Mouse (Mus musculus) WW6 (cell line): ENCODE measurements around the gene Hnrnpa3.
"Not testable (repeated sequence)": the region's sequence is repeated elsewhere in the genome, so short reads cannot be mapped to it uniquely, and the experiment has no call there.

Source experiments
- DNase-seq: peaks from one replicate; pipeline ENCODE4 v3.0.0-alpha.2; 2013; ENCODE audit warnings: low read depth, low spot score

The Hnrnpa3 gene

DNA sequence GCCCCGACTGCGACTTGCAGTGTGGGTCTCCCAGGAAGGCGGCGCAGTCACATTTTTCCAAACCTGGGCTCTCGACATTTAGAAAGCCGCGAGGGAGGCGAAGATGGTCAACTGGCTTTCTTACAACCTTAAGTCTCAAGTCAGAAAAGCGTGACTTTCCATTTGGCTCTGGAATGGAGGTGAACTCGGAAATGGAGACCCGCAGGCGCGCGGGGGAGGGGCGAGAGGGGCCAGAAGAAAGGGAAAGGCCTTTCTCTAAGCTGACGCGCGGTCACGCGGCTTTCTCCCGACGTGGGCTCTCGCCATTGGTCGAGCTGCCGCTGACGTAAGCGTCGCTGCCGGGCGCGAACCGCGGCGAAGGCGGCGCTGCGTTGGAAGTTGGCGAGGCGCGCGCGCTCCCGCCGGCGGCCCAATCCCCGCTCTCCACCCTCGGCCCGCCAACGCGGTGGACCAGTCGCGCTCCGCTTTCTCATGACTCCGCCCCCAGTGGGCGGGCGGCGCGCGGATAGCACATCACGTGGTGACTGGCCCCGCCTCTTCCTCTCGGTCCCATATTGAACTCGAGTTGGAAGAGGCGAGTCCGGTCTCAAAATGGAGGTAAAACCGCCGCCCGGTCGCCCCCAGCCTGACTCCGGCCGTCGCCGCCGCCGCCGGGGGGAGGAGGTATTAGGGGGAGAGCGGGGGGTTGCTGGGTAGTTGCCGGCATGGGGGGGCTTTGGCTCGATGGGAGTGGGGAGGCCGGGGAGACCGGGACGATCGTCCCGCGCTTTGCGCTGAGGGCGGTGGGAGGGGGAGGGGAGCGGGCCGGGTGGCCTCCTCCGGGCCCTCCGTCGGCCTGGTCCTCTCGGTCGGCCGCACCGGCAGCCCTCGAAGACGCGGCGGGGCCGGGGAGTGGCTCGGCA is at the start of gene Hnrnpa3:
TSS of gene Hnrnpa3 (plus strand) at position 535 of the 902 bp plus-strand sequence.
- DNase-seq = peak; percentile 94

GRCm38 (mm10) chr2:75609971-75610370 is 49.1 kb upstream of the Hnrnpa3 start:
- no peak for DNase-seq

DNA sequence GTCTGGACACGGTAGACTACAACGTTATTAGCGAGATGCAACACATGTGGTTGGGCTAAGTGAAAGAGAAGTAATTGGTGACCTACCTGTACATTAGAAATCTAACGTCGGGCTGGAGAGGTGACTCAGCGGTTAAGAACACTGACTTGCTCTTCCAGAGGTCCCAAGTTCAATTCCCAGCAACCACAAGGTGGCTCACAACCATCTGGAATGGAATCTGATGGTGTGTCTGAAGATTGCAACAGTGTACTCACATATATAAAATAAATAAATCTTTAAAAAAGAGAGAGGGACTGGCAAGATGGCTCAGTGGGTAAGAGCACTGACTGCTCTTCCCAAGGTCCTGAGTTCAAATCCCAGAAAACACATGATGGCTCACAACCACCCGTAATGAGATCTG is 48.5 kb upstream of the Hnrnpa3 start:
- DNase-seq = not testable (repeated sequence)

GRCm38 (mm10) chr2:75611041-75611805 is 47.8 kb upstream of the Hnrnpa3 start:
- no peak for DNase-seq

GRCm38 (mm10) chr2:75612006-75612405 is 47.1 kb upstream of the Hnrnpa3 start:
- DNase-seq = no peak

DNA sequence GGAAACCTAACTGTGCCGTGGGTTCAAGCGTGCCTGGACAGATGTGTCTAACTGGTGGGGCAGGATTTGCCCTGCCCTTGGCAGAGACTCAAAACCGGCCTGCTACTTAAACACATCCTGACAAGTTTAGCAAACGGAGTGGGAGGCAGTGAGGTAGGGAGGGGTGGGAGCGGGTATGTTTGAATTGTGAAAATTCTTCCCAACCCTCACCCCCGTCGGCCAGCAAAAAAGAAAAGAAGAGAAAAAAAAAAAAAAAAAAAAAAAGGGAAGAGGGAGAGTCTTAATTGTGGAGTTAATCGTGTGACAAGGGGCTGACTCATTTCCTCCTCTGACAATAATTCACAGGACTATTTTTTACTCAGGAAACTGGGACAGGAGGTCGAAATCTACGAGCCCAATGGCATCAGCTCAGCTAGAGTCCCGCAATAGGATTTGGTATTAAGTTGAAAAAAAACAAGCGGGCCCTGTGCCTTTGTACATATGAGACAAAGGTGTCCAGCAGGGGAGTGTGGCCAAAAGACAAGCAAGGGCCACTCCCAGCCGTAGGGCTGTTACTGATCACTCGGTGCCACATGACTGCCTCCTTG is 46.0 kb upstream of the Hnrnpa3 start:
- no peak for DNase-seq

- DNase-seq = no peak
Observed at GRCm38 (mm10) chr2:75614577-75614976, 44.5 kb upstream of the Hnrnpa3 start.

GRCm38 (mm10) chr2:75616911-75617310 is 42.1 kb upstream of the Hnrnpa3 start:
- DNase-seq = no peak

DNA sequence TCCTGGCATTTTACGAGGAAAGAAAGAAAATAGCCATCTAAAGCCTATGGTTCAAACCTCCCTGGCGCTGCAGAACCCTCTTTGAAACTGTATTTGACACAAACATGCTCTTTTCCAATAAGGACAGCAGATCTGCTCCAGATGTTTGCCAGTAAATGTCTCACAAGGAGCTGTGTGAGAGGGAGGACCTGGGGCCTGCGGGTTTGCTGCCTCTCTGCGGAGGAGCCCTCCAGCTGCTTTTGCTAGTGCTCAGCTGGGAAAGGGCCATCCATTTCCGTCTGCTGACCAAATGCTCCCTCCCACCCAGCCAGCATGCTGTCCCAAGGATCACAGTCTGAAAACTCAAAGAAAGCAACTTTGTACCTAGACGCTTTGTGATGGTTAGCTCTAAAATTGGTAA is 40.3 kb upstream of the Hnrnpa3 start:
- no peak for DNase-seq

GRCm38 (mm10) chr2:75621873-75622654 is 37.0 kb upstream of the Hnrnpa3 start:
- DNase-seq = no peak

GRCm38 (mm10) chr2:75625086-75625485 is 34.0 kb upstream of the Hnrnpa3 start:
- DNase-seq = no peak

DNA sequence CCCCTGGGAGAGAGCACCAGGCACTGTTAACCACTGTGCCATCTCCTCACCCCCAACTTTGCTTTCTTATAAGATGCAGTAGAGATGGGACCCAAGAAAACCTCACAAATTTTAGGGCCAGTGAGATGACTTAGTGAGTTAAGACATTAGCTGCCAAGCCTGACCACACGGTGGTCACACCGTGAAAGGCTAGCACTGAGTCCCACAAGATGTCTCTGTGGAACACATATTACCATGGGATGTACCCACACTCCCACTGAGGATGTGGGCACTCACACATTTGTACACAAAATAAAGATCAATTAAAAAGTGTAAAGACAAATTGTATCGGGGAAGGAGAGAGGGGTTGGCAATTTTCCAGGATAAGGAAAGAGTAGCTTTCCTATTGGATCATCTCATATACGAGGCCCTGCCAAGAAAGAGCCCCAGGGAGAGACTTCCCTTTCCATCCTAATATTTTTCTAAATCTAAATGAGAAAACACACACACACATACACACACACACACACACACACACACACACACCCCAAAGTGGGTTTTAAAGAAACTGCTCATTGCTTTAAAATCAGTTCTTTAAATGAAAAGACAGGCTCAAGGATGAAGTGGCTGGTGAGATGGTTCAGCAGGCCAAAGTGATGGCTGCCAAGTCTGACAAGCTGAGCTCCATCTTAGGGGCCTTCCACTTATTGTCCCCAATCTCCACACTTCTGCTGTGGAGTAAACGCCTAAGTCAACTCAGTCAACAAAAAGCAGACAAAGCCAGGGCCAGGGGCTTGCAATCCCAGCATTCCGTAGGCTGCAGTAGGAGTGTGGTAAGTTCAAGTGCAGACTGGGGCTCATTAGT is 32.2 kb upstream of the Hnrnpa3 start:
- DNase-seq = no peak

DNA sequence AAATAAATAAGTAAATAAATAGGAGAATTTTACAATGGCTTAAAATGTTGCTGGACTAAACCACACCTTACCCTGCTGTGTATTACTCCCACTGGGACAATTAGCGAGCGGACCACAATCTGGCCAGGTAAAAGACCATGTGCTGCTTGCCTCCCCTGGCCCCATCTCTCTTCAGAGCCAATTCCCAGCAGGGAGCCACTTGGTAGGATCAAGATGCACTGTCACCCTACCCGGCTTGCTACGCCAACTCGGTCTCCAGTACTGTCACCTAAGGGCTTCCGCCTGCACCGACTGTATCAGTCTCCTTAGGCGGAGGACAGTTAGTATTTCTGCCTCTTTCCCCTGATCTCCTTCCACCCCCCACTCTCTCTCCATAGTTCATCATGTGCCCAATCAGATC is 30.6 kb upstream of the Hnrnpa3 start:
- no peak for DNase-seq

- DNase-seq = no peak
Observed at GRCm38 (mm10) chr2:75631421-75631820, 27.6 kb upstream of the Hnrnpa3 start.

- no peak for DNase-seq
Observed at GRCm38 (mm10) chr2:75632043-75632442, 27.0 kb upstream of the Hnrnpa3 start.

DNA sequence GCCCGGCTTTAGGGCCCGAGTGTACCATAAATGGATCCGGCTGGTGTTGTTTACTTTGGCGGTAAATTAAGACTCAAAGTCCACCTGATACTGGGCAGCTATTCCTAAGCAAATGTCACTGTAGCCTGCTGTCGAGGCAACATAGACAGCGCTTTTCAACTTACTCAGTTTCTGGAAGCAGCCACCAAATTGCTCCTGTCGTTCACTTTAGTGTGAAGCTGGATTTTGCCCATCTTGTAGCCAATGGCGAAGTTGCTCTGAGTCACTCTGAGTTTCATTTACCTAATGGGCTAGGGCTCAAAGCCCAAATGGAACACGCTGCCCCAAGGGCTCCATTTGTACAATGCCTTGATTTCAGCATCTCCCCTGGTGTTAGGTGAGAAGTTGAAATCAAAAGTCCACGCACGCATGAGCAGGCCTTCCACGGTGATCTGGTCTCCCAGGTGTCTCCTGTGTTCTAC is 26.3 kb upstream of the Hnrnpa3 start:
- DNase-seq = no peak

DNA sequence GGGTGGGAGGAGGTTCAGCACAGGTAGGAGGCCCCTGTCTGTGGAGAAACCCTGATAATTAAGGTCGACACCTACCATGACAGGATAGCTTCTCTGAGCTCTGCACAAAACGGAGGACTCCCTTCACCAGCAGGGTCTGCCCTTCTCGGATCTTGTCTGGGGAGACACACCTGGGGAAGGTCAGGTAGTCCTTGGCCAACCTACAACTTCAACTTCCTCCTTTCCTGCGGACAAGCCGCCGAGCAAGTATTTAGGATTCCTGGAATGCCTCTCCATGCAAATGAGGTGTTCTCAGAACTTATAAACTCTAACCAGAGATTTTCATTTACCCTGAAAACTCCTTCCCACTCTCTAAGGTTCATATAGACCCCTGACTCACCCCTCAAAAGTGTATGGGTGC is 25.7 kb upstream of the Hnrnpa3 start:
- DNase-seq = no peak

DNA sequence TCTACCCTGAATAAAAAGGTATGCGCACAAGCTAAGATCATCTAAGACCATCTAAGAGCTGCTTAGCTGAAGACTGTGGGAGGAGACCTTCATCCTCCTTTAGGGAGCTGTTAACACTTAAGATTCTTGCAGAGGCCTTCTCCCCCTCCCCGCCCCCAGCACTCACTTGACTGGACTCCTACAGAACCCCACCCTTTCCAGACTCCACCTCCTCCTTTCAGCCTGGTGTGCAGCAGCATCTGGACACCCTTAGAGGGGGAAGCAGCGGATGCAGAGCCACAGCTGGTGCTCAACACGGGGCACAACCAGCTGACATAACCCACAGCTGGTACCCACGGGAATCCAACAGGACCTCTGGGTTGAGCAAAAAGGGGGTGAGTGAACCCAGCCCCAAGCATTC is 25.3 kb upstream of the Hnrnpa3 start:
- DNase-seq = peak; percentile 84

DNA sequence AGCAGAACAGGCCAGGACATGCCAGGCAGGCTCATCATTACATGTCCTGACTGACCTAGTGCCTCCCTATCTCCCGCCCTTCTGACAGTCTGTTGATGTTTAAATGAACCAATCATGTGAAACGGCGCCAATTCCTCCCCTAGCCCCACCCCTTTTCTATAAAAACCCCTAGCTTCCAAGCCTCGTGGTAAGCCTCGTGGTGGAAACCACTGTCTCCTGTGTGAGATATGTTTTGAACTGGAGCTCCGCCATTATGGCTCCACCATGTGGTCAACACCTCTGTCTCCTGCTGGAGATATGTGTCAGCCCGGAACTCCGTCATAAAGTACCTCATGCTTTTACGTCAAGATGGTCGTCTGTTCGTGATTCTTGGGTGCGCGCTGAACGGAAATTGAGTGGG is 24.6 kb upstream of the Hnrnpa3 start:
- not testable (repeated sequence) for DNase-seq

DNA sequence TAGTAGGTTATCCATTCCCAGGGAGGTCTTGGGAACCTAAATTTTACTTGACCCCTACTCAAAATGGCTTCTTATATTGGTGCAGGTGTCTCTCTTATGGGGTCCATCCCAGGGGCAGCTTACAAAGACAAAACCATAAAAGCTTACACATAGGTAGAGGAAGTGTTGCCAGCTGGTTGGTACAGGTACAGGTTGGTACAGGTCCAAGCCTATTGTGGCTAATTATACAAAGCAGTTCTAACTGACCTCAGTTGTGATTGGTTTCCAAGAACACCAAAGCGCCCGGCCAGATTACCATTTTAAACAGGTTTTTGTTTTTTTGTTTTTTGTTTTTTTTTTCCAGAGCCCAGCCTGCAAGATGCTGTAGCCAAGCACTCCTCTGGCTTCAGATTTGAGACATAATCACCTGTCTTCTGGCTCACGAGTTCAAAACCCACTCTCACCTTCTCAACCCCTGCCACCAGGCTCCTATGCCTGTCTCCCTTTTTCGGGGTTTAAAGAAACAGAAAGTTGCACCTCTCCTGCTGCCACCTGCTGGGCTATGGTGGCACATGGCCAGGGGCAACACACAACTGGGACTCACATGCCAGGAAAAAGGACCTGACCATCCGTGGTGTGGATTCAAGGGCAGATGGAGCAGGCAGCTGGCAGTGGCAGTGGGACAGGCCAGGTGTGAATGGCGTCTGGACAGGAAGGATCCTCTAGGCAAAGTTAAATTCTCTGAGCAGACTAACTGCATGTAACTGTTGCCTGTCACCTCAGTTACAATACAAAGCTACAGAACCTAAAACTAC is 22.6 kb upstream of the Hnrnpa3 start:
- DNase-seq = no peak
